Mouse (Mus musculus) small intestine, adult 2 months (tissue): Measurements from ENCODE around the gene Atr.

ENCODE experiments used
- CTCF ChIP-seq: fragments of 200-500 bp; IDR thresholded peaks from 2 replicates; pipeline ENCODE4 v1.5.1; 2012; ENCODE audit warnings: low read depth, mild to moderate bottlenecking, control low read depth, inconsistent platforms, low read length, moderate library complexity, mixed read lengths; ENCODE audit not compliant: insufficient replicate concordance, insufficient read length; ENCODE audit errors: extremely low read depth
- POLR2A ChIP-seq: fragments of 200-500 bp; IDR thresholded peaks from 2 replicates; pipeline ENCODE4 v1.6.1; 2012; ENCODE audit warnings: low read depth, mild to moderate bottlenecking, control low read depth, inconsistent platforms, low read length, moderate library complexity

- TF ChIP-seq CTCF = no peak
- no peak for TF ChIP-seq POLR2A
Observed at GRCm38 (mm10) chr9:95882751-95883150, 25.4 kb downstream of the Atr start.
